Mouse (Mus musculus): ENCODE results near the gene Tspan33.

DNA sequence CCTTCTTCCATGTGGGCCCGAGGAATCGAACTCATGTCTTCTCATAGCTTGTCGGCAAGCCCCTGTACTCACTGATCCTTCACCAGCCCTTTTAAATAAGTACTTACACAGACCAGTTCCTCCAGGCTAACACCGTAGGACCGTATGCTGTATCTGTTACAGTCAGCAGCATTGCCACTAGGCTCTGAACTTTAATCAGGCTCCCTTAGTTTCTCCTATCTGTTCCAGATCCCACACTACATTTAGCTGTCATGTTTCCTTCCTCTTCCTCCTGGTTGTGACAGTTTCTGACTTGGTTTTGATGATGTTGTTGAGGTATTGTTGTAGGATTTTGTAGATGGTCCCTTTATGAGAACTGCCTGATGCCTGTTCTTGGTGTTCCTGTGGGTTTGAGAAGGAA is 10.1 kb downstream of the Tspan33 start:
- TF ChIP-seq FLI1 (IDR thresholded peaks at IDR 0.05; ENCODE audit: low read length): no peak
- no peak for TF ChIP-seq GATA1 (IDR thresholded peaks at IDR 0.05; ENCODE audit: borderline replicate concordance, low read length)
